Mouse (Mus musculus) naive thymus-derived CD4-positive, alpha-beta T cell, adult 2 months (primary cell): ENCODE measurements around the gene Lsm10.

Source experiments
- DNase-seq: peaks from one replicate; pipeline ENCODE4 v3.0.0-alpha.2; 2011; ENCODE audit warnings: low read depth

Gene Lsm10

DNA sequence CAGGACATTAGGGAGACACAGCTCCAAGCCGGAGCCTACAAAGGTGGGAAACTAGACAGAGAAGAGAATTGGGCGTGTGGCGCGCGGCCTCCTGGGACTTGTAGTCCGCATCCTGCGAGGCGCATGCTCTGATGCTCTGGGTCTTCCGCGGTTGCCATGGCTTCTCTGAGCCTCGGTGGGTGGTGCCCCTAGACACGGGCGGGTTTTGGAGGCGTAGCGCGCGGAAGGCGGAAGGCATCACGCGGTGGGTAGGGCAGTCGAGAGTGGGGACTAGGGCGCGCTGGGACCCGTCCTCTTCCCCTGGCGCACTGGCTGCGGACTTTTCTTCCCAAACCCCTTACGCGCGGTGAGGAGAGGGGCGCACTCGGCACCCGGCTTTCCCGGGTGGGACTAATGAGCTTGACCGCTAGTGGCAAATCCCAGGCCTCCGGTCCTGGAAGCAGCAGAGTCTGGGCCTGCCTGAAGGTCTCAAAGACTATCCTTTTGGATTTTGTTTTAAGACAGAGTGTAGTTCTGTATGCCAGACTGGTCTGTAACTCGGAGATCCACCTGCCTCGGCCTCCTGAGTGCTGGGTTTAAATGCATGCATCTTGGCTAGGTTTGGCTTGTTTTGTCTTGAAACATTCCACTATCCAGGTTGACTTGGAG, at the start of gene Lsm10:
TSS of gene Lsm10 (plus strand) at position 160 of the 648 bp plus-strand sequence.
- DNase-seq: peak; percentile 97

DNA sequence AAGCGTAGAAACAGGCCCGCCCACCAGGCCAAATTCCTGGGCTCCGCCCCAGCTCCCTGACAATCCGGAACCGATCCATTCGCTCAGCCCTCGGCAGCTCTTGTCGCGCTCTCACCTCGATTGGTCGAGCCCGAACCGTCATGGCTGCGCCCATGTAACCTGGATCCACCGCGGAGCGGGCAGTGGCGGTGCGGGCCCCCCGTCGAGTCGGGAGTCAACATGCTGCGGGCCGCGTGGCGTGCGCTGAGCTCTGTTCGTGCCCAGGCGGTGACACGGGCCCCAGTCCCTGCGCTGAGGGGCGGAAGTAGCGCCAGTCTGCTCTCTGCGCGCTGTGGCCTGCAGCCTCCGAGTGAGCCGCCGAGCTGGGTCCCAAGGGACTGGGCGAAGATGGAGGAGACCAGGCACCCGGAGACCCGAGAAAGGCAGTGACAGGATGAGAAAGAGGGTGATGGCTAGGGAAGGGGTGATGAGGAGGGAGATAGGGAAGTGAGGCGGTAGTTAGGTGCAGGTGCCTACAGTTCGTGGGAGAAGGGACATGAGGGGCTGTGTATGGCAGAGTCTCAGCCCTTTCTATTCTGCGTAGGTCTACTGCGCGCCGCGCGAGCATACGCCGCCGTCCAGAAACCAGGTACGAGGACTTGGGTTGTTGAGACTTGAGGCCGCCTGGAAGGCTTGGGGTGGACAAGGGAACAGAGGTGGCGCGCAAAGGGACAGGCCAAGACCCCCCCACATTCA, 49.4 kb upstream of the Lsm10 start, which contains the start of gene Mrps15:
TSS of gene Mrps15 (plus strand) at position 75 of the 735 bp plus-strand sequence.
- peak; percentile 87 for DNase-seq

DNA sequence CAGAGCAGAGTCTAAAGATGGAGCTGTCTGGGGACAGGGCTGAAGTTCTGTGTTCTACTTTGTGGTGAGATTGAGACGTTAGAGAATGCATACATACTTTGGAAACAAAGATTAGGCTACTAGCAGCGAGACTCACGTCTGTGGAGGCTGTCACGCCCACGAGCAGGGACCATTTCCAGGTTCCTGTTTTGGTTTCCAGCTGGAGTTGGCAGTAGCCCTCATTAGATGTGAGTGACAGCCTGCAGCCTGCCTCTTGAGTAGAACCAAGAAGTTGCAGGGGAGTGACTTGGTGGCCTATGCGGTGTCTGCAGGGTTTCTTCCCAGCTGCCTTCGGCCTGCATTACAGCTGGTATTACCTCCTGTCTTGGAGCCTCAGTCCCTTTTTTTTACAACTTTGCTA, 44.8 kb upstream of the Lsm10 start:
- DNase-seq: no peak

DNA sequence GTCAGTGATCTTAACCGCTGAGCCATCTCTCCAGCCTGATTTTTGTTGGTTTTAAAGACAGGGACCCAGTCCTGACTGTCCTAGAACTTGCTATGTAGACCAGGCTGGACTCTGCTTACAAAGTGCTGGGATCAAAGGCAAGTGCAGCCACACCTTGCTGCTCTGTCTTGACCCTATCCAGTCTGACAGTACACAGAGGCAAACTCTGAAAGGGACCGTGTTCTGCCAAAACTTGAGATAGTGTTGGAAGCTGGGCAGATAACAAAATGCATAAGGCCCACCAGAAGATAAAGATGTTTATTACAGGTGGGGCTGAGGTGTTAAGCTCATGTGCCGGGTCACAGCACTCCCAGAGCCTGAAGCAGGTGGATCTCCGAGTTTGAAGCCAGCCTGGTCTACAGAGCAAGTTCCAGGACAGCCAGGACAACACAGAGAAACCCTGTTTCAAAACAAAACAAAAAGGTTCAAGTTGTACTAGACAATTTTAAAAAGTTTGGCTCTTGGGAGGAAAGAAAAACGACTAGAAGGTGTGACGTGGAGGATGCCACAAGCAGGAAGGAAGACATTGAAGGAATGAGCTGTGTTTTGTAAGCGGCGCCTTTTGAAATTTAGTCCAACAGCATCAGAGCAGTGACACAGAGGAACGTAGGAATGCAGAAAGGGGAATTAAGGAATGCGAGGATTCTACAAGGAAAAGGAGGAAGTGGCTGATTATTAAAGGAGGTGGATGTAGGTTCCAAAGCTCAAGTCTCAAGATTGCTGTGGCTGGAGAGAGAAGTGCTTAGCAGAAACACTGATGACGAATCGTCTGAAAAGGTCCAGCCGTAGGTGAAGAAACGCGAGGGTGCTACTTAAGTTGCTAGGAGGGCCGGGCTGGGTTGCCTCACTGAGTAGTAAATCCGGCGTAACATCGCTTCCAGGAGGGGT, 39.0 kb upstream of the Lsm10 start:
- peak; percentile 46 for DNase-seq

DNA sequence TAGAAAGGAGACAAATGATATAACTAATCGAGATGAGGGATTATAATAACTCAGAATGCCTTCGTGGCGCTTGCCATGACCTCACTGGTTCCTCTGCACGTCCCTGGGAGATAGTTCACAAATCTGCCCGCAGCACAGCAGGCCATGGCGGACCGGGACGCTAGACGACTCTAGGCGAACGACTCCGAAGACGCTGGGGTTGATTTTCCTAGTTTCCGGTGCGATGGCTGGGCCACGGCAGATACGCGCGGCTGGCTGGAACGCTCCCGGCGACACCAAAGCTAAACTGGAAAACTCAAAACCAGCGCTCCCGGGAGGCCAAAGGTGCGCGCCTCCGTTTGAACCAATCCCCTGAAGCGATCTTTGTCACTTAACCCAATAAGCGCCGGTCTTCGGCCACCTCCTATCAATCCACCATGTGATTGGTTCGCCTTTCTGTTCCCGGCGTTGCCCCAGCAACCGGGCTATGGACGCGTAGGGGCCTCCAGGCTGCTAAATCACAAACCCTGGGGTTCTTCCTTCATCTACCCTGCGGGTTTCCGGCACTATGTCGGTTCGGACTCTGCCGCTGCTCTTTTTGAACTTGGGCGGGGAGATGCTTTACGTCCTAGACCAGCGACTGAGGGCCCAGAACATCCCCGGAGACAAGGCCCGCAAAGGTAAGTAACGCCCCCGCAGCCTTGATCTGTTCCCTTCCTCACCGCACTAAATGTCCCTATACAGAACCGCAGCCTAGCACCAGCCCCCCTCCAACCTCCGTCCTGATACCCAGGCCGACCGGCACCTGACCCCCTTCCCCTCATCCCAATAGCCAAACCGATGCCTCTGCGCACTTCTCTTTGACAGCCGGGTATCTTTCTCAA, 38.1 kb upstream of the Lsm10 start, which contains the start of gene Oscp1:
TSS of gene Oscp1 (plus strand) at position 432 of the 863 bp plus-strand sequence.
- DNase-seq: peak; percentile 92

DNA sequence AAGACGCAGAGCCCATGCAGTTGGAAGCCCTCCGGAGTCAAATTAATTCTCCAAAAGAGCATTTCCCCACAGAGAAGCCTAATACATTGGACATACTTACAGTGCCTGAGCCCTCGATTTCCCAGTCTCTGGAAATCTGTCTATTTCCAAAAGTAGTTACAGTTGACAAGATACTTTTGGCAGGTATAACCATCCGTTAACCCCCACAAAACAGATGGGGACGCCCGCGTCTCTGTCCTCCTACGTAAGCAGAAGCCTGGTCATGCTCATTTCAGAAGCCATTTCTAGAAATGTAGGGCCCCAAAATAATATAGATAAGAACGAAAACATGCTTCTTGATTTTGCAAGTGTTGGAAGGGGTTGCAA, 37.4 kb upstream of the Lsm10 start:
- DNase-seq: no peak

DNA sequence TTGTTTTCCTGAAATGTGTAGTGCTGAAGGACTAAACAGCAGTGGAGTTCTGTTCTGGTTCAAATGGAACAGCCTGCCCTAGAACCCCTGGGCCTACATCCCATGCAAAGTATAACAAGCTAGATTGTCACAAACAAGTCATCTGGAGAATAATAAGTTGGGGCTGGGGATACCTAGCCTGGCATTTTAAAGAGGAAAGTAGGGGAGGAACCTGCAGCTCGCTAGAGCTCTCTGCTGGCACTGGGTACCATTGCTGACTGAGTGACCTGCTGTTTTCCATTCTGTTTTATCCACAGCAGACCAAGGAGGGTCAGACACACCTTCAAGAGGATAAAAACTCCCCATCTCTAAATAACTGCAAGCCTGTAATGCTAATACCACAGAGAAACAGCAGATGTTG, 33.6 kb upstream of the Lsm10 start:
- DNase-seq: no peak

DNA sequence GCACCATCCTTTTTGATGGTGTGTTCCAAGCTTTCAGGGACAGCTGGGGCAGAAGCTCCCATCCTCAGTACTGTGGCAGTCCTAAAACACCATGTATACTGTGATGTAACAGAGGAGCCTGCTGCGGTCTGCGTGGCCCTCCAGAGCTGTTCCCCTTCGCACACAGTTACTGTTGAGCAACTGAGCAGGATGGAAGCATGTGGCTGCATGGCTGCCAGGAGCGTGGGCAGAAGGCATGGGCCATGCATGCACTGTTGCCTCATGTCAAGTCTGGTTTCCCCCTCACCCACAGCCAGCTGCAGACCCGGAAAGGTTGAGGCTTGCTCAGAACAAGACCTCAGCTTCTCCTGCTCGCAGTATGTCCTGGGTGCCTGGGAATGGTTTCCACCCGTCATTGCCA, 31.2 kb upstream of the Lsm10 start:
- DNase-seq: no peak

DNA sequence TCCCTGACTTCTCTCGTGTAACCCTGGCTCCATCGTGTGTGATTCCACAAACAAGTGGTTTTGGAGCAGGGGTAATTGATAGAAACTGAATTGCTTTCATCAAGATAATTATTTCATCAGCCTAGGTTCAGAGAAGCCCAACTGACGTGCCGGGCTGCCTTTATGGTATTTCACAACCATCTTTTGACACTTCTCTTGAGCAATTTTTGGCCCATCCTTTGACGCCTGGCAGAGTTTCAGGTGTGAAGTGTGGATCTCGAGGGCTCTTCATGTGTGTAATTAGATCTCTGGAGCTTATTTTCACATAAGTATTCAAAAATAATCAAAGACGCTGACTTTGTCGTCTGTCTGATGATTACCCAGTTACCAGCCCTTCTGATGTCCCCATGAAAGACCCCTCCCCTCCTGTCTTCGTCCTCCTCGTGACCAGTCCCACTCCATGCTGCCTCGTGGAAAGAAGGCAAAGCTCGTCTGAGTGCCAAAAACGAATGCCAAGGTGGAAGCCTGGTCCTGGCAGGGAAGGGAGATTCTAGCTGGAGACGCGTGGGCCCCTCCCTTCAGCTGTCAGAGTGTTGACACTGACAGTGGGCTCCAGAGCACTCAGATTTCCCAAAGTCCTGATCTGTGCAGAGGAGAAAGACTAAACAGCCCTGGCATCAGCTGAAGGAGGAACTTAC, 28.9 kb upstream of the Lsm10 start:
- no peak for DNase-seq

DNA sequence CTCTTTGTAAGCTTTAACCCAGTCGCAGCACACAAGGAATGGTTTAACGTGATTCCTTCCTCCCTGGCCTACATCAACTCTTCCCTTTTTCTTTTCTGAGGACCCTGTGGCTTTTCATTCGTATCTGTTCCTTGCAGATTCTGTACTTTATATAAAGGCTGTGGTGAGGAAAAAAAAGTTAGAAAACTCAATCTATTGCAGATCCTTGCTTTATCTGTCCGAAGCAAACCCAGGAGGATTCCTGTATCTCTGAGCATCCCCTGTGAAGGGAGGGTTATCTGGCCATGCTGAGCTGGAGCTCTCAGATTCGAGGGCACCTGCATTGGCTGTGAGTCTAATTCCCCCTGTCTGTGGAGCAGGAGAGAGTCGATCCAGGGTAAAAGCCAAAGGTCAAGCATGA, 27.6 kb upstream of the Lsm10 start:
- no peak for DNase-seq

DNA sequence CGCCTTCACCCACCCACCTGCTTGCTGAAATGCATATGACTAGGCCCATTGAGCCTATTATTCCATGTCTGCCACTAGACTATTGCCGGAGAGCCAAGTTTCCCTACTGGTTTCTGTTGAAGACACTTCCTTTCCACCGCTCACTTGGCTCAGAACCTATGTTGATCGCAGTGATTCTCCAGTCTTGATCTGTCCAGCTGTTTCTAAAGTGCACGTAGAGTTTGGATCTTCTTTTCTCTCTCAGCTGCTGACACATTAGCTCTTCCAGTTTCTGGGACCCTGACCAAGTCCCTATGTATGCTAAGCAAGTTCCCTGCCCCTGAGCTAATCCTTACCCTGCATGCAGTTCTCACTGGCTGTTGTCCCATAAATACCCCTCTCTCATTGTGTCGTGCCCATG, 18.6 kb upstream of the Lsm10 start:
- no peak for DNase-seq

DNA sequence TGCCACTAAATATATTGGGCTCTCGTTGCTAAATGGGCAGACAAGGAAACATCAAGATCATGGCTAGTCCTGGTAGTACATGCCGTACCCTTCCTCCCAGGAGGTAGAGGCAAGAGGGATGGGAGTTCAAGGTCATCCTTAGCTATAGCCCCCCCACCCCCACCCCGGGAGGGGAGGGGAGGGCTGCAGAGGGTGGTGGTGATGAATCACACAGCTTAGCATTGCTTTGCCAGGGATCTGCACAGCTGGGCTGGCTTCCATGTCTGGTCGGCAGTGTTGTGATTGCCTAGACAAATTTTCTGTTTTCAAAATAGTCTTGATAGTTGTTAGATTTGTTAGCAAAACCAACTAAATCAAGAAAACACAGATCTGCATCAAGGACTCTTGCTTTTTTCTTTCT, 17.2 kb upstream of the Lsm10 start:
- no peak for DNase-seq

DNA sequence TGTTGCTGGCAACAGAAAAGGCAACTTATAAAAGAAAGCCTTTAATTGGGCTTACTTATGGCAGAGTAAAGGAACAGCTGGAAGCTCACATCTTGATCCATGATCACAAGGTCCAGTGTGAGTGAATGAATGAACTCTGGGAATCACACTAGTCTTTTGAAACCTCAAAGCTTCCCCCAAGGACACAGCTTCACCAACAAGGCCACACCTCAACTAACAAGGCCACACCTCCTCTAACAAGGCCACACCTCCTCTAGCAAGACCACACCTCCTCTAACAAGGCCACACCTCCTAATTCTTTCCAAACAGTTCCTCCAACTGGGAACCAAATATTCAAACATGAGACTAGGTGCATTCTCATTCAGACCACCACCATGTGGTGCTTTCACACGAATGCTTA, 14.8 kb upstream of the Lsm10 start:
- no peak for DNase-seq

DNA sequence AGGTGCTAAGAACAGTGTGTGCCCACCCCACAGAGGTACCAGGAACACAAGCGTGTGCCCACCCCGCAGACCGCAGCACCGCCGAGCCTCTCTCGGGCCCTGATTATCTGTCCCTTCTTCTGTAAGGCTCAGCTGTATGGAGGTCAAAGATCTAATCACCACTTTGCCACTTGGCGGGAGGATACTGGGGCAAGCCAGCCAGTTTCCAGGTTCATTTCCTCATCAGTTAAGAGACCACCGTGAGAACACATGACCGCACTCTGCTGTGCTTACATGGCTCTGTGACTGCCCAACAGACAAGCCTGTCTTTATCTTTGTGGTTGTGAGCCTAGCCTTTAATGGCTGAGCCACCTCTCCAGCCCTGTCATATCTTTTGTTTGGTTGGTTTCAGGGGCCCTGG, 13.4 kb upstream of the Lsm10 start:
- DNase-seq: no peak

DNA sequence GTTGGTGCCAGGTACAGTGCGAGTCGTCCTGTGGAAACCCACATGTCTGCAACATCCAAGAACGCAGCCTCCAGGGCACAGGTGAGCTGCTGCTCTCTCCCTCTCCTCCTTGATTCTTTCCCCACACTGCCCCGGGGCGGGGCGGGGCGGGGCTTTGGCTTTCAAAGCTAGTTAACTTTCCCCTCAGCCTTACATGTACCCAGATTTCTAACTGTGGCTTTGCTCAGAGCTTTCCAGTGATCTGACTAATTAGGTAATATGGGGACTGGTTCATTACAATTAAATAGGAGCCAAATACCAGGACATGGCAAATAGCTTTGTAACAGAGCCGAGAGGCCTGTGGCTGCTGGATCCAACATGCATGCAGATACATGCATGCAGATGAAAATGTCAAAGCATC, 12.0 kb upstream of the Lsm10 start:
- DNase-seq: no peak

DNA sequence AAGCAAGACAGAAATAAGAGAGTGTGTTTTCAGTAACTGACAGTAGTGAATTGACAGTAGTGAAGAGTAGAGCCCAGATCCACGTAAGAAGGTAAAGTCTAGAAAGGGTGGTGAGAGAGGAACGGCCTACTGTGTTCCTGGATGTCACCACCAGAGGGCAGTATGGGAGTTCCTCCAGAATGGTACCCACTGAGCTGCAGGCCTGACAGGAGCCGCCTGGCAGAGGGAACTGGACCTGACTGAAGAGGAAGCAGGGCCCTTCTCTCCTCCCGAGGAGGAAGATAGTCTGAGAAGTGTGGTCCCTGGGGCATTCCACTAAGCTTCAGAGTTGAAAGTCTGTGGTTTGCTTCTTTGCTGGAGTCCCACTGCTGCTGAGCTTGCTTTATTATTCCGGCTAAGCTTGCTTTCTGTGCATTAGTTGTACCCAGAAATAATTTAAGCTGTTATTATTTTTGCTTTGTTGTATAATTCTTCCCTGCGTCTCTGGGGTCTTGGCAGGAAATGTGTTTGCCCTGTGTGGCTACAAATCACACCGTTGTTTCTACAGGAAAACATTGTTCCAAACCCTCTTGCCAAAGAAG, 10.3 kb upstream of the Lsm10 start:
- peak; percentile 94 for DNase-seq

DNA sequence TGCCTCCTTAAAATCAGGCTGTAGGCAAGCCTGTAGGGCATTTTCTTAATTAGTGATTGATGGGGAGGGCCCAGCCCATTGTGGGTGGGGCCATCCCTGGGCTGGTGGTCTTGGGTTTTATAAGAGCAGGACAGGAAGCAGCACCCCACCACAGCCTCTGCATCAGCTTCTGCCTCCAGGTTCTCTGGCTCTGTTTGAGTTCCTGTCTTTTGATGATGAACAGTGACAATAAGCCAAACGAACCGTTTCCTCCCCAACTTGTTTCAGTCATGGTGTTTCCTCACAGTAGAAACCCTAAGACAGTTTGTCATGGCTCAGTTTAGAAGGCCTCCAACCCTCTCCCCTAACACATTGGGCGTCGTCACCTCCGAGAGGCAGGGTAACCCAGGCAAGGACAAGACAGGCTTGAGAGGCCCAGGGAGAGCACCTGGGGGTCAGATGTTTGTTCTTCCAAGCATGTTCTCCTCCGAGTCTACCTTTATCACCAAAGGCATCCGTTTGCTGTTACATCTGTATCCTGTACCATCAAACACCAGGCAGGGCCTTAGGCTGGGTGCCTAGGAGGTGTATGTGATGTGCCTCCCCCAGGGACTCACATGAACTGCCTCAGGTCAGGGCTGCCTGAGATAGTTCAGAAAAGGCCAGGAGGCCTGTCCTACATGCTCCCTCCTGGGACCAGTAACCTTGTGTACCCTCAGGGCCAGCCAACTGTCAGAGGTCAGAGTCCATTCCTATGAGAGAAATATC, 6.1 kb upstream of the Lsm10 start:
- DNase-seq: peak; percentile 76

DNA sequence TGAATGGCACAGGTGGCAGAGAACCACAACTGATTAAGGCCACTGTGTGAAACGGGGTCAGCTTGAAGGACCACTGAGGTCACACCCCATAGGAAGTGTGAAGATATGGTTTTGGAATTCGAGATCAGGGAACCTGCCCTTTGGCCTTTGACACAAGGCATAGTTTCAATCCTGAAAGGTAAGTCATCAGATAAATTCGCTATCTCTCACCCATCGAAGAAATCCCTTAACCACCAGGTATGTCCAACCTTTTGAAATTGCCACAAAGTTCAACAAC, 5.6 kb upstream of the Lsm10 start:
- DNase-seq: no peak

DNA sequence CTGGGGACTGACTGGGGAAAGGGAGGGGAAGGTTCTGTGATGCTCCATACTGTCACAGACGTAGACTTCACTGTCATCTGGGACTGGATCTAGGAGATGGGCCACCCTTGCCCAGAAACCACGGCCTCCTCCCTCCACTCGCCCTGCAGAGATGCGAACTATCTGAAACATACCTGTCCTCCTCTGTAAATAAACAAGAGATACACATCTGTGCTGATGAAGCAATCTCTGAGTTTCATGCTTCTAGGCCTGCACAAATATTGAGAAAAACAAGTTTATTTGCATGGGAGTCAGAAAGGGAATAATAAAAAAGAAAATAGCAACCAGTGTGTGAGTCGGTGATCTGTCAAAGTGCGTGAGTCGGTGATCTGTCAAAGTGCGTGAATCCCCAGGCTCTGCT, 4.5 kb upstream of the Lsm10 start:
- no peak for DNase-seq
